Mouse (Mus musculus) left cerebral cortex, adult 2 months (tissue): ENCODE results near the gene Otub1. TPM values are rescaled to one million over a fixed set of nuclear protein-coding genes. Genes with fewer than 3 reads are reported as not detected.
A peak's percentile ranks its signal among the peaks of the same experiment; 100 is the strongest.

ENCODE experiments used
- DNase-seq, 2 experiments: peaks; one replicate each; pipeline ENCODE4 v3.0.0; 2021 to 2022; ENCODE audit warnings: low spot score in 2 of 2, mixed read lengths in 1 of 2; ENCODE audit errors: extremely low spot score in 1 of 2
- H3K27ac ChIP-seq: fragments of 200-600 bp; 2 replicates; pipeline ENCODE4 v1.8.1; 2022
- H3K4me3 ChIP-seq: fragments of 200-600 bp; 2 replicates; pipeline ENCODE4 v1.8.1; 2022
- CTCF ChIP-seq: fragments of 200-600 bp; IDR thresholded peaks from 2 replicates; pipeline ENCODE4 v1.8.1; 2022; ENCODE audit warnings: antibody characterized with exemption, mild to moderate bottlenecking, moderate library complexity
- intact Hi-C: fragments of 180-260 bp; cut with DNase I; formaldehyde crosslinking; loops from one replicate; pipeline ENCODE4 v1.15.1; 2025
- total RNA-seq, 2 experiments: library from RNA; stranded (reverse); gene quantifications; 2 replicates each; pipeline ENCODE4 v1.2.3; 2021

Otub1 gene
- total RNA-seq, 2 experiments from 2014 or later: 257 to 267 TPM

DNA sequence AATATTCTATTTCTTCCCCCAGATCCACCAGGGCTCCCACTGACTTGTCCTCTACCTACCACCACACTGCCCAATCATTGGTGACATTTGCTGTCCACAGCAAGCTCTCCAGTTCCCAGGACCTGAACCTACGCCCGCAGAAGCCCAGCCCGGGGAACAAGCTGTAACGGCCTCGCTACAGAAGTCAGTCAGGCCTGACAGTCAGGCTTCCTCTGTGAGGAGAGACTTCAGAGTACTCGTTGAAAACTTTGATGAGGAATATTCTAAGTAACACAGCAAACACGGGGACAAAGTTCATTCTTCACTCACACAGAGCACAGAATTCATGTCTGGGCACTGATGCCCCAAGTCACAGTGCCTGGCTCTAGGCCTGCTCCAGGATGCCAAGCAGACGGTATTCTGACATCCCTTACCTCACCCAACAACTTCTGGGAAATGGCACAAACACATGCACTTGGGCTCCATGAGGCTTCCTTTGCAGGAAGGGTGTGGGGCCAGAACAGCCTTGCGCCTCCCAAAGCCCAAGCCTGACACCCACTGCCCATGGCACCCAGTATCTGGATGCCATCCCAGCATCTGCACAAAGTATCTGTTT lies 19.1 kb upstream of the Otub1 start:
- no peak for TF ChIP-seq CTCF
- DNase-seq: no peak
- Histone ChIP-seq H3K4me3 (no peak overlapping the region), H3K27ac (no peak overlapping the region)
- intact Hi-C loops: no loop called here

DNA sequence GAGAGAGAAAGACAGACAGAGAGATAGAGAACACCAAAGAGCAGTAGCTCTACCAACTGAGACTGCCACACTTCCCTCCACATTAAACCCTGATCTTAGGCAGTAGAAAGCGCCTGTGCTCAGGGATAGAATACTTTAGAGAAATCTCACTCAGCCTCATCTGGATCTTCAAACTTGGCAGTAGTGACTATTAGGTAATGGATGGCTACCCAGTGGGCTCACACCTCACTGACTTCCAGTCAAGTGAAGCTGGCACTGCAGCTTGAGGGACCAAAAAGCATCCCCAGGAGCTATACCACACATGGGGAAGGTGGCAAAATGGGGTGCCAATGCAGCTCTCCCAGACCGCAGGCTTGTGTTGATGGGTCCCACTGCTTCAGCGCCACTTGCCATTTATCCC lies 18.1 kb upstream of the Otub1 start:
- no peak for DNase-seq
- TF ChIP-seq CTCF: no peak
- intact Hi-C loops: no loop called here
- Histone ChIP-seq H3K27ac (no peak overlapping the region), H3K4me3 (no peak overlapping the region)

DNA sequence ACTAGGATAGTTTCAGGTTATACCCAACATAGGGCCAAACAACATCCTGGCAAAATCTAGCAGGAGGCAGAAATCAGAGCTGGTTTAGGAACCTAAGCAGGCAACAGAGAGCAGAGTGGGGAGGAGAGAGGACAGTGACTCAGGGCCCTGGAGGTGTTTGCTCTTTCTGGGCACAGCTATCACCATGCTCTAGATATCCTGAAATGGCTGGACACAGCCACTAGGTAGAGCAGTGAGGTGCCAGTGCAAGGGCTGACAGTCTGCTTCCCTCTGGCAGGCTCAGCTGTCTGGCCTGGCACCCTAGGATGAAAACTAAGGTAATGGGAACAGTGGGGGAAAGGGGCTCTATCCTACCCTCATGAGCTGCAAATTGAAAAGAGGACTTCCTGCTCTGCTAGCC lies 17.4 kb upstream of the Otub1 start:
- H3K4me3 ChIP-seq: no peak overlapping the region
- H3K27ac ChIP-seq: no peak overlapping the region
- TF ChIP-seq CTCF: no peak; the same call in 1 of the 2 replicates
- no peak for DNase-seq
- intact Hi-C loops: no loop called here

GRCm38 (mm10) chr19:7222196-7222595 lies 16.1 kb upstream of the Otub1 start:
- no peak overlapping the region for H3K27ac ChIP-seq
- no peak for TF ChIP-seq CTCF
- H3K4me3 ChIP-seq: no peak overlapping the region
- DNase-seq: no peak
- intact Hi-C loops: no loop called here

- DNase-seq: no peak
- TF ChIP-seq CTCF: no peak
- Histone ChIP-seq H3K4me3 (no peak overlapping the region), H3K27ac (no peak overlapping the region)
- intact Hi-C loops: no loop called here
Measured at GRCm38 (mm10) chr19:7218753-7219152, 12.6 kb upstream of the Otub1 start.

GRCm38 (mm10) chr19:7217926-7218267 lies 11.8 kb upstream of the Otub1 start:
- Histone ChIP-seq H3K4me3 (peak overlapping the region; percentile 74), H3K27ac (no peak overlapping the region)
- no peak for TF ChIP-seq CTCF
- intact Hi-C loops: no loop called here
- no peak for DNase-seq

GRCm38 (mm10) chr19:7217162-7217925 lies 11.2 kb upstream of the Otub1 start, which contains the start of gene Cox8a:
Cox8a (minus strand) TSS chr19:7217616.
- H3K4me3 ChIP-seq: peak within 1 kb of the TSS; percentile 74
- H3K27ac ChIP-seq: peak within 1 kb of the TSS; percentile 99
- no peak; the same call in 1 of the 2 replicates for TF ChIP-seq CTCF
- intact Hi-C loops: no loop called here
- peak; percentile 96 for DNase-seq

DNA sequence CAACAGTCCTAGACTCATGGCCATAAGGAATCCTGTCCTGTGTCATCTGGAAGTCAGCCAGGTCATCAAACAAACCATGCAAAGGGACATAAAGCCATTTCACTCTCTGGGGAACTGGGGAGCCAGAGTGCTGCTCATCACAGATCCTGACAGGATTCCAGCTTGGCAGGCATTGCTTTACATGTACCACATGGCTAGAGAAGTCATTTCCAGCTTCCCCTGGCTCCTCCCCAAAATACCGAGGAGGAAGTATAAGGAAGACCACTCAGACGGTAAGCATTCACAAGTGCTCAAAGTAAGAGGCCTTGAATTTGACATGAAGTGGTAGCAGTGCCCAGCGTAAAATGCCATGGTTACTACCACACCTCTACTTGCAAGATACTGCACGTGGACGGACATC lies 8.4 kb upstream of the Otub1 start:
- no peak overlapping the region for H3K27ac ChIP-seq
- intact Hi-C loops: no loop called here
- DNase-seq: no peak
- peak overlapping the region; percentile 74 for H3K4me3 ChIP-seq
- no peak for TF ChIP-seq CTCF

- Histone ChIP-seq H3K27ac (no peak overlapping the region), H3K4me3 (no peak overlapping the region)
- intact Hi-C loops: no loop called here
- no peak for TF ChIP-seq CTCF
- DNase-seq: no peak
Measured at GRCm38 (mm10) chr19:7213010-7213409, 6.9 kb upstream of the Otub1 start.

DNA sequence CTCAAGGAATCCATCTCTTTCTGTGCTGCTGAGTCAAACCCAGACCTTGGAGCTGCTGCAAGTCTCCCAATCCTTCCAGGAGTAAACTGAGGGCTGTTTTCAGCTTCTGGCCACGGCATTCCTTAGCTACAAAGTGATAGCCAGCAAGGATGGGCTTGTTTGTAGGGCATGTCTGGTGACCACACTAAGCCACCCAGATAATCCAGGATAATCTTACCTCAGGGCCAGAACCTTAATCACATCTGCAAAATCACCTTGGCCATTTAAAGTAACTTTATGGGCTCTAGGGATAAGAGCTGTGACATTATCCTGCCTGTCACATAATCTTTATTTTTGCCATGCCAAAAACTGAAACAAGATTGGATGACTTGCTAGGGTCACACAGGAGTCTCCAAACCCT lies 6.1 kb upstream of the Otub1 start:
- Histone ChIP-seq H3K27ac (no peak overlapping the region), H3K4me3 (no peak overlapping the region)
- TF ChIP-seq CTCF: no peak
- intact Hi-C loops: no loop called here
- no peak for DNase-seq

- intact Hi-C loops: no loop called here
- H3K27ac ChIP-seq: no peak overlapping the region
- no peak for DNase-seq
- no peak overlapping the region for H3K4me3 ChIP-seq
- TF ChIP-seq CTCF: peak; percentile 21
Measured at GRCm38 (mm10) chr19:7209907-7210646, 4.0 kb upstream of the Otub1 start.

DNA sequence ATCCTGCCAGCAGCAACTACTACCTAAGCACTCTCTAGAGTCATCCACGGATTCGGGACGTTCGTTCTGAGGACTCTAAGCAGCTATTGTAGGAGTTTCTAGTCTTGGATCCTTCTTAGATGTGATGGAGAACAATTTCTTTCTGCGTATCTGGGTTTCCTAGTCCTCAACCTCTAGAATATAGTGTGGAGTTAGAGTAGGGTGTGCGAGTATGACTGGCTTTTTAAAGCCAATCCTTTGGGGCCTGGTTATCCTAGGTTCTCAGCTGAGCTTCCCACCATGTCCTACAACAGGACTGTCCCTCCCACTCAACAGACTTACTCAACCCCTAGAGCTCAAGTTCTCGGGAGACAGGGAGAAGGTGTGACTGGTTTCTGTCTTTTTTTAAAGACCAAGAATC lies 790 bp downstream of the Otub1 start:
- Histone ChIP-seq H3K4me3 (peak overlapping the region; percentile 91), H3K27ac (peak overlapping the region; percentile 74)
- no peak for DNase-seq
- intact Hi-C loops: no loop called here
- no peak for TF ChIP-seq CTCF

DNA sequence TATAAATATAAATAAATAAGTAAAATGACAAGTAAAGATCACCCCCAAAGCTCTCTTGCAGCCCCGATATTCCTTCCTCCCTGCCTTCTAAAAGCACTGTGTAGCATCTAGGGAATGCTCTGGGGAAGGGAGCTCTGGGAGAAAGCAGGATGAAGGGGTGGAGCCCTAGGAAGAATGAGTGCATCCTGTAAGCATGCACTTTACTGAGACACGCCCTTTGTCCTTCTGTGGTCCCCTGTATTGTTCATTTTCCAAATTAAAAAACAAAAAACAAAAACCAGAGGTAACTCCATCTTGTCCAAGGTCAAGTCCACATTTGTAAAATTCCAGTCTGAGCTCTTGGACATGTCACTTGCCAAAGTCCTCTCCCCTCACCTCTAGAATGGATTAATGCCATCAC lies 1.2 kb downstream of the Otub1 start:
- intact Hi-C loops: no loop called here
- DNase-seq: no peak
- Histone ChIP-seq H3K27ac (peak overlapping the region; percentile 74), H3K4me3 (peak overlapping the region; percentile 91)
- TF ChIP-seq CTCF: no peak
